Comparison of ENCODE assay signal across 8 mouse cellular contexts in the genomic region with DNA sequence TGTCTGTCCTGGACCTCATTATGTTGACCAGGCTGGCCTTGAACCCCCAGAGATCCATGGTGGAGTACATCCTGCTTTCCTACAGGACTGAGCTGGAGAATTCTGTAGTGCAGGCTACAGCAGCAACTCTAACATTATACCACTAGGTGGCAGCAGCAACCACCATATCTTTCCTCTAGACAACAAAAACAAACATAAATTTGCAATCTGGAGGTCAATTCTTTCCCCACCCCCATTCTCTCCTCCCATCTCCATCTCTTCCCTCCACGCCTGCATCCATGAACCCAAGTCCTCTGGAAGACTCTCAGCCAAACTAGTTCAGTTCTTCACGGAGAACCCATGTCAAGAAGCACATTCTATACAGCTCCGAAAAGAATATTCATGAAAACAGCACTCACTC. TPM values are rescaled to one million over a fixed set of nuclear protein-coding genes. Genes with fewer than 3 reads are reported as not detected.
DNase-seq lines count a peak whose midpoint lies in the region; ATAC-seq lines count a peak whose summit lies in the region.

No protein-coding gene starts in this region.

- peak; percentile 91 for DNase-seq in heart, adult 11 months
- DNase-seq in heart, adult 8-10 months (ENCODE audit: low spot score): no peak
- peak; percentile 87 for DNase-seq in ES-CJ7 (ENCODE audit: low read depth, low spot score)
- DNase-seq in kidney, postnatal 14 days: peak; percentile 57
- DNase-seq in ovary, adult 18-20 months (ENCODE audit: low spot score): no peak

- 28% methylated on average over 3 of the region's 3 CpGs for WGBS in heart, embryonic 14.5 days
- WGBS in midbrain, embryonic 12.5 days: 32% methylated on average over 3 of the region's 3 CpGs

- H3K36me3 ChIP-seq in heart, embryonic 14.5 days (ENCODE audit: control insufficient read depth, insufficient read depth, low read length): no peaks in the 10 kb centered on the region
- H3K36me3 ChIP-seq in midbrain, embryonic 12.5 days: no peaks in the 10 kb centered on the region

- peaks cover 6 to 7% of the 10 kb centered on the region in 2 experiments; a peak in 2 of 4 replicates for H3K4me1 ChIP-seq in heart, embryonic 14.5 days (ENCODE audit: control insufficient read depth in 2 of 2, insufficient read depth in 2 of 2, low read length in 2 of 2)
- H3K4me1 ChIP-seq in midbrain, embryonic 12.5 days: peaks cover 9% of the 10 kb centered on the region; the same call in 1 of the 2 replicates

- H3K9ac ChIP-seq in heart, embryonic 14.5 days (ENCODE audit: low read length): no peak overlapping the region
- H3K9ac ChIP-seq in midbrain, embryonic 12.5 days (replicated peaks): no peak overlapping the region

- no peaks in the 10 kb centered on the region for H3K27me3 ChIP-seq in heart, embryonic 14.5 days (ENCODE audit: control insufficient read depth, insufficient read depth, low read length)
- H3K27me3 ChIP-seq in midbrain, embryonic 12.5 days: no peaks in the 10 kb centered on the region

- no peak overlapping the region for H3K27ac ChIP-seq in heart, embryonic 14.5 days (replicated peaks in 1 of 2; ENCODE audit: control insufficient read depth in 1 of 2, insufficient read depth in 1 of 2, low read depth in 2 of 2, low read length in 2 of 2)
- H3K27ac ChIP-seq in midbrain, embryonic 12.5 days (replicated peaks): no peak overlapping the region

- H3K9me3 ChIP-seq in heart, embryonic 14.5 days (ENCODE audit: control insufficient read depth, low read length): no peaks in the 10 kb centered on the region
- H3K9me3 ChIP-seq in midbrain, embryonic 12.5 days: no peaks in the 10 kb centered on the region

- peak overlapping the region; percentile 56 for H3K4me2 ChIP-seq in heart, embryonic 14.5 days (ENCODE audit: low read length)
- no peak overlapping the region for H3K4me2 ChIP-seq in midbrain, embryonic 12.5 days (replicated peaks)

- H3K4me3 ChIP-seq in heart, embryonic 14.5 days (ENCODE audit: control insufficient read depth in 1 of 2, insufficient read depth in 1 of 2, low read depth in 1 of 2, low read length in 2 of 2): no peak overlapping the region
- H3K4me3 ChIP-seq in midbrain, embryonic 12.5 days: no peak overlapping the region

- peak; percentile 80 for ATAC-seq in common myeloid progenitor, adult 5-6 weeks (replicated peaks; ENCODE audit: low read depth, poor library complexity, severe bottlenecking)
- no peak for ATAC-seq in heart, embryonic 14.5 days (ENCODE audit: insufficient number of reproducible peaks, insufficient read depth, low FRiP score, low read depth)
- peak; percentile 10; the same call in 1 of the 2 replicates for ATAC-seq in midbrain, embryonic 12.5 days (ENCODE audit: low FRiP score, low read depth)

RNA-seq across cellular contexts. Expression of a gene that starts 12.6 kb away (rescaled TPM):
- 10 to 100 TPM; 11.6 to 15.0 (median 13.4) TPM for total RNA-seq in heart, adult 8-10 months (2022)
- 143 and 145 TPM in 2 replicates for total RNA-seq in common myeloid progenitor, adult 5-6 weeks (2017)
- 1.4 and 1.5 TPM in 2 replicates for polyA plus RNA-seq in heart, embryonic 14.5 days (2014; fragmentation: Nextera tagmentation; extraction: Ambion mirVana)
- 2.4 and 3.9 TPM in 2 replicates for polyA plus RNA-seq in midbrain, embryonic 12.5 days (2016; fragmentation: Nextera tagmentation; extraction: Ambion mirVana)

RNA-seq across cellular contexts. Expression of a gene that starts 39.7 kb away (rescaled TPM):
- 1 to 10 TPM; 6.3 to 8.9 (median 7.6) TPM for total RNA-seq in heart, adult 8-10 months (2022)
- total RNA-seq in common myeloid progenitor, adult 5-6 weeks (2017): 14.5 and 15.1 TPM in 2 replicates
- 5.0 and 5.3 TPM in 2 replicates for polyA plus RNA-seq in heart, embryonic 14.5 days (2014; fragmentation: Nextera tagmentation; extraction: Ambion mirVana)
- polyA plus RNA-seq in midbrain, embryonic 12.5 days (2016; fragmentation: Nextera tagmentation; extraction: Ambion mirVana): 14.4 and 15.6 TPM in 2 replicates

Comparison
In these comparisons a context has a peak if more than half of its experiments do, and no peak if none do; other contexts are left out.
1. DNase-seq: peak in heart, adult 11 months (single experiment), ES-CJ7 (single experiment) and kidney, postnatal 14 days (single experiment); none in heart, adult 8-10 months (single experiment) and ovary, adult 18-20 months (single experiment).